Mouse (Mus musculus) MEL-GATA-1-ER (cell line): ENCODE results near the gene Neurod4.
A peak's percentile ranks its signal among the peaks of the same experiment; 100 is the strongest.

Experiments
- DNase-seq: peaks from one replicate; pipeline ENCODE4 v3.0.0-alpha.2; 2012; ENCODE audit warnings: low read depth; ENCODE audit errors: extremely low read depth

Gene Neurod4

GRCm38 (mm10) chr10:130238318-130239209 lies 41.5 kb downstream of the Neurod4 start:
- no peak for DNase-seq

- no peak for DNase-seq
Observed at GRCm38 (mm10) chr10:130234576-130234975, 45.5 kb downstream of the Neurod4 start.

- no peak for DNase-seq
Observed at GRCm38 (mm10) chr10:130232117-130232516, 47.9 kb downstream of the Neurod4 start.

- DNase-seq, result peak; percentile 21
Observed at GRCm38 (mm10) chr10:130229584-130229983, 50.5 kb downstream of the Neurod4 start.

GRCm38 (mm10) chr10:130228246-130228645 lies 51.8 kb downstream of the Neurod4 start:
- peak; percentile 35 for DNase-seq

- DNase-seq, result no peak
Observed at GRCm38 (mm10) chr10:130225034-130225433, 55.0 kb downstream of the Neurod4 start.
